Mouse (Mus musculus): ENCODE data around the gene Gck.
A peak's percentile ranks its signal among the peaks of the same experiment; 100 is the strongest.

Gene Gck

DNA sequence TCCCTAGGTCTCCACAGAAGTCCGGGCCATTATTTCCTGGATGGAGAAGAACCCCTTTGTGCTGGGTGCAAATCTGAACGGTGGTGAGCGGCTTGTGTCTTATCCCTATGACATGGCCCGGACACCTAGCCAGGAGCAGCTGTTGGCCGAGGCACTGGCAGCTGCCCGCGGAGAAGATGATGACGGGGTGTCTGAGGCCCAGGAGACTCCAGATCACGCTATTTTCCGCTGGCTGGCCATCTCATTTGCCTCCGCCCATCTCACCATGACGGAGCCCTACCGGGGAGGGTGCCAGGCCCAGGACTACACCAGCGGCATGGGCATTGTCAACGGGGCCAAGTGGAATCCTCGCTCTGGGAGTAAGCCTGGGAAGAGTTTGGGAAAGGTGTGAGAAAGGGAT is 79.8 kb downstream of the Gck start:
- no peak for DNase-seq

DNA sequence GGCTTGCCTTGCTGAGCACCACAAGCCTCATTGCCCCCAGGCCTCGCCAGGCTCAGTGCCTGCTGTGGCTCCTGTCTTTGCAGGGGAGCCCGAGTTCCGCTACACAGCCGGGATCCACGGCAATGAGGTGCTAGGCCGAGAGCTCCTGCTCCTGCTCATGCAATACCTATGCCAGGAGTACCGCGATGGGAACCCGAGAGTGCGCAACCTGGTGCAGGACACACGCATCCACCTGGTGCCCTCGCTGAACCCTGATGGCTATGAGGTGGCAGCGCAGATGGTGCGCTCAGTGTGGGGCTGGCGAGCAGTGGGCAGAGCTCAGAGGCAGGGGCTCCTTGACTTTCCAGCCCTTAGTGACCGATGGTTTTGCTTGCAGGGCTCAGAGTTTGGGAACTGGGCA is 80.5 kb downstream of the Gck start:
- DNase-seq: no peak

DNA sequence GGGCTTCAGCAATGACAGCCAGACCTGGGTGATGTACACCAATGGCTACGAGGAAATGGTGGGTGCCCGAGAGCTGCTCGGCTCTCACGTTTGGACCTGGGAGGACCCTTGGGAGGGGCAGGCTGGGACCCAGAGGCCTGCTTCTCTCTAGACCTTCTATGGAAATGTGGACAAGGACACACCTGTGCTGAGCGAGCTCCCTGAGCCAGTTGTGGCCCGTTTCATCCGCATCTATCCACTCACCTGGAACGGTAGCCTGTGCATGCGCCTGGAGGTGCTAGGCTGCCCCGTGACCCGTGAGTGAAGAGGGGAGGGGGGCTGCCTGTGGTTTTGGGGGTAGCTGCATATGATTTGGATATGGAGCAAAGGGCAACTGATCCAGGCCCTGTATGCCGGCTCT is 81.6 kb downstream of the Gck start:
- DNase-seq: peak; percentile 43 to 51

DNA sequence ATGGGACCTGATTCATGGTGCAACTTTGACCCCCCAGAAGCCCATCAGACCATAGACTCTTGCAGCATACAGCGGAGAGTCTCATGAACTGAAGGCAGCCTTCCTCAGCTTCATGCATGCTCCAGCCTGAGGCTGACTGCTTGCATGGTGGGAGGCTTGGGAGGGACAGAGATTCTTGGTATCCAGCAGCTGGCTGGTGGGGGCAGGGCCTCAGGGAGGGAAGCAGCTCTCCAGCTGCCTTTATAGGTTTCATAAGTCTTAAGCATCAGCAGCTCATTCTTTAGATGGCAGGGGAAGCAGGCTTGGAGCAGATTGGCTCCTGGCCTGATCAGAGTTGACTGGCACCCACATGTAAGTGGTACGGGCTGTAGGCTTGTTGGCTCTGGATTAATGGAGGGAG is 82.7 kb downstream of the Gck start:
- no peak for DNase-seq

- peak; percentile 50 to 84 for DNase-seq
Measured at GRCm38 (mm10) chr11:5862394-5863105, 87.3 kb downstream of the Gck start.

DNA sequence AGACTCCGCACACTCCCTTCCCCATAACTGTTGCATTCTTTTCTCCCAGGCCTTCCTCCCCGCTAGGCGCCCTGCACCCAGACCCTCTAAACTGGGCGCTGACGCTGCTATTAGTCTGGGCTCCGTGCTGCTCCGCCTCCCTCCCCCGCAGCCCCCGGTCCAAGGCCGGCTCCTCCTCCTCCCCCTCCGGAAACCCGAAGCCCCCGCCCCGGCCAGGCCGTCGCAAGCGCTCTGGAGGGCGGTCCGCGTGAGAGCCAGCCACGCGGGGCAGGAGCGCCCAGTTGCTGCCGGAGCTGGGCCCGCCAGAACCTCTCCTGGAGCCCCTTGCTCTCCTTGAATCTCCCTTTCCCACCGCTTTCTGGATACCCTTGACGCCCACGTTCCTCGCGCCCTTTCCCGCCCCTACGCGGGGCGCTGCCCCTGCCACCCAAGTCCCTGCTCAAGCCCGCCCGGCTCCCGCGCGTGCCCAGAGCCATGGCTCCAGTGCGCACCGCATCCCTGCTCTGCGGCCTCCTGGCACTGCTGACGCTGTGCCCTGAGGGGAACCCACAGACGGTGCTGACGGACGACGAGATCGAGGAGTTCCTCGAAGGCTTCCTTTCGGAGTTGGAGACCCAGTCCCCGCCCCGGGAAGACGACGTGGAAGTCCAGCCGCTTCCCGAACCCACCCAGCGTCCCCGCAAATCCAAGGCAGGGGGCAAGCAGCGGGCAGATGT is 88.0 kb downstream of the Gck start, which contains the start of gene Aebp1:
TSS of gene Aebp1 (plus strand) at position 270 of the 716 bp plus-strand sequence.
- peak; percentile 32 to 49 for DNase-seq

GRCm38 (mm10) chr11:5860639-5861038 is 89.2 kb downstream of the Gck start:
- no peak for DNase-seq

- DNase-seq: no peak
Measured at GRCm38 (mm10) chr11:5859883-5860550, 89.9 kb downstream of the Gck start.

GRCm38 (mm10) chr11:5858723-5859122 is 91.2 kb downstream of the Gck start:
- DNase-seq: no peak

- DNase-seq: no peak
Measured at GRCm38 (mm10) chr11:5856479-5857130, 93.3 kb downstream of the Gck start.

- DNase-seq: no peak
Measured at GRCm38 (mm10) chr11:5855902-5856301, 94.0 kb downstream of the Gck start.

- DNase-seq: no peak
Measured at GRCm38 (mm10) chr11:5855481-5855880, 94.4 kb downstream of the Gck start.

DNA sequence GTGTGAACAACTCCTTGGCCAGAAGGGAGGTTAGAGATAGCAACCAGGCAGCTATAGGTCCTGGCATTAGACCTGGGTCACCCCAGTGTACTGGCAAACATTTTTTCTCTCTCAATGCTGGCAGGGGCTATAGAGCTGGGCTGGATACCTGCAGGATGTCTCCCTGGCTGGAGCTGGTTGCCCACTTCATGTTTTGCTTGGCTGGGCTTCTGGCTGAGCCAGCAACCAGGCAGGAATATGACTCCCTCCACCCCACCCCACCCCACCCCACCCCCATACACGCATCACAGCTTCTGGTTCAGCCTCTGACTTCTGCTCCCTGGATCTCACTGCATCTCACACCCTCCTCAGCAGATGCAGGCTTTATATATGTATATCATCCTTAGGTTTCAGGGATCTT is 97.6 kb downstream of the Gck start:
- no peak for DNase-seq

DNA sequence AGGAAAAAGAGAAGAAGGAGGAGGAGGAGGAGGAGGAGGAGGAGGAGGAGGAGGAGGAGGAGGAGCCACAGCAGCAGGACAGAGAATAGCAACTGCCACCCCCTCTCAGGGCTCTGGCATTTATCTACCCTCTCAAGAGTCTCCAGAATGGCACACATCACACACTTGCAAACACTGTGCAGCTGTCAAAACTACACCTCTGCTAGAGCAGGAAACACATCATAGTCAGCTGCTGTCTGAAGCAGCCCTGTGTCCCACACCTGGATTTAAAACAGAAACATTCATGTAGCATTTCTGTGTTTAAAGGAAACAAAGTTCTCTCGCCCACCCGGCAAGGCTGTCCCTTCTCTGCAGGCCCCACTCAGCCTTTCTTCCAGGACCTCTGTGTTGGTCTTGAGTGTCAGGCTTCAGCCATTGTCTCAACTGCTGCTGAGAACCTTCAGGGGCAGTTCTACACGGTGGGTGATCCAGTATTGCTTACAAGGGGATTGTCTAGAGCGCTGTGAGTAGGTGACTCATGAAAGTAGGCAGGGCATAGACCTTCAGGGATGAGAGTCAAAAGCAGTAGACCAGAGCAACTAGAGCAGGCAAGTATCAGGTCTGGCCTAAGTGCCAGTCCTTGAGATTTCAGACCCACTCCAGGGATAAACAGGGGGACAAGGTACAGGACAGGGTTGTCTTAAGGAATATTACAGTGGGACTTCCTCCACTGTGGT is 98.7 kb downstream of the Gck start:
- DNase-seq: no peak

Measured in kidney, adult 8-10 months (tissue).